Mouse (Mus musculus) heart, postnatal 0 days (tissue): ENCODE data around the gene Prpf40b.

ENCODE experiments used
- CTCF ChIP-seq: IDR thresholded peaks from 2 replicates; pipeline ENCODE4 v1.5.1; 2016; ENCODE audit warnings: antibody characterized with exemption, control low read depth, low read depth
- EP300 ChIP-seq: IDR thresholded peaks from 2 replicates; pipeline ENCODE4 v1.6.1; 2016; ENCODE audit warnings: antibody characterized with exemption, low read depth

DNA sequence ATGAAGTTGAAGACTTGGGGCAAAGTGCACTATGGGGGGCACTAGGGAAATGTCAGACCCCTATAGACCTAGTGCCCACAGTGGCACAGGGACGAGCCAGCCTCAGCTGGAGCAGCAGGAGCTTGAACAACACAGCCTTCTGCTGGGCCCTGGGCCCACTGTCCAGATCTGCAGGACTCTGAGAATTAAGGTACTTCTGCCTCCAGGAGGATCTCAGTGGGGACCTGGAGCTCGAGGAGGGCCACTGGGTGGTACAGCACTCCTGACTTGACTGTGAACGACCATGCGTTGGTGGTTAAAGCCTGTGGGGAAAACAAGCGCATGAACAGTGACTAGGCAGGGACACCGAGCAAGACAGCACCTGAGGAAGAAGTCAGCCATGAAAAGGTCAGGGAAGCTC, 23.2 kb downstream of the Prpf40b start:
- no peak for TF ChIP-seq CTCF
- no peak for TF ChIP-seq EP300
